Mouse (Mus musculus): ENCODE measurements around the gene Coro1b.

GRCm38 (mm10) chr19:4172925-4173324 is 24.5 kb downstream of the Coro1b start:
- TF ChIP-seq POLR2A (IDR thresholded peaks at IDR 0.05; ENCODE audit: insufficient read depth, low read depth, low read length) (0 out of 2 replicates have a peak, but pooled peaks have one; percentile 23), CTCF (IDR thresholded peaks at IDR 0.05) (peak; percentile 51)

Measured in heart, adult 2 months (tissue).